Mouse (Mus musculus): ENCODE results near the gene Dusp10.
A peak's percentile ranks its signal among the peaks of the same experiment; 100 is the strongest.

Gene Dusp10

GRCm38 (mm10) chr1:184030070-184030802 is 17.1 kb downstream of the Dusp10 start:
- no peak for DNase-seq (ENCODE audit: low spot score)

DNA sequence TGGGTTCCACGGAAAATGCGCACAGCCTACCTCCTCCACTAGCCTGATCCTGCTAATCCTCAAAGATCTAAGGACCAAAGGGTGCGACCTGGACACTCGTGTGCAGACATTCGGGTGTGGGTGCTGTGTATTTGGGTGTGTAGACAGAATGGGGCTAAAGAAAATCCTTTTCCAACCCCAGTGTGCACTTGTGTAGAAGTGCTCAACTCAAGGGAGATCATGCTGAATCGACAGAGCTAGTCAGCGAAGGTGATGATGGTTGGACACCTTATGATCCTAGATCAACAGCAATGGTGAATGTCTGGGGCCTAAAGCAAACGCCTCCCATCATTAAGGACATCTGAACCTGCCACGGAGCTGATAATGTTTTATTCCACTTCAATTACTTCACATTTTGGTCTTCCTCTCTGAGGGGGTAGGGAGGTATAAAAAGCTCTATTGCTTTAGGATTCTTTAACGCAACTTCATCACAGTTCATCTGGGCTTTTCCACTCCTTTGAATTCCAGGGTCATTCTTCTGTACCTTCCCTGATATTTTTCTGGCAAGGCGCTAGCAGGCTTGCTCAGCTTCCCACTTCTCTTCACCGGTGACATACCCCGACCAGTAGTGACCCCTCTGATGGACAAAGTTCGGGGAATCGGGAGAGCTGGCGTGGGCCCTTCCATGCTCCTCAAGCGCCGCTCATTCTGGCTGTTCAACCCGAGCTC is 19.7 kb downstream of the Dusp10 start:
- no peak for DNase-seq (ENCODE audit: low spot score)

- peak; percentile 80 for DNase-seq (ENCODE audit: low spot score)
Measured at GRCm38 (mm10) chr1:184033390-184034010, 20.4 kb downstream of the Dusp10 start.

DNA sequence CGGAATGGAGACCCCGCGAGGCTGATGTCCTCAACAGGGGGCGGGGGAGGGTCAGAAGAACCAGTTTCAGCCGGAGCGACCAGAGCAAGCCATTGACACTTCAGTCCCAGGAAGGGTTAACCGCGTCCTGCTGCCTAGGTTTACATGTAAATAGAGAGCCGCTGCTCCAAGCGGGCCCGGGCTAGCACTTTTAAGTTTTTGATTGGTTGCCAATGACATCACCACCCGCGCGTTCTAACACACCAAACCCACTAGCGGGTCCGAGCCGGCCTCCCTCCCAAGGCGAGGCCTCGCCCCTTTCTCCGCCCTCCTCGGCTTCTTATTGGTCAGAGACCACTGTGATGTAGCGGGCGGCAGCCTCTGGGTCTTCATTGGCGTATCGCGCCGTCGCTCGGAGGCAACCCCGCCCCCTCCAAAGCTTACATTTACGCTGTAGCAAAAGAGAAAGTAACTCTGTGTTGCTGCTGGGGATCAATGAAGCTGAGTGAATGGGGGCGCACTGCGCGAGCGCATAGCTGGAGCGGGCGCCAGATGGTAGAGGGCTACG is 21.0 kb downstream of the Dusp10 start, which contains the start of gene 1700056E22Rik:
Gene 1700056E22Rik, minus strand, starts transcription at position 291 of the 547 bp plus-strand sequence.
- DNase-seq (ENCODE audit: low spot score) = peak; percentile 97

GRCm38 (mm10) chr1:184034741-184035181 is 21.7 kb downstream of the Dusp10 start:
- DNase-seq (ENCODE audit: low spot score) = no peak

DNA sequence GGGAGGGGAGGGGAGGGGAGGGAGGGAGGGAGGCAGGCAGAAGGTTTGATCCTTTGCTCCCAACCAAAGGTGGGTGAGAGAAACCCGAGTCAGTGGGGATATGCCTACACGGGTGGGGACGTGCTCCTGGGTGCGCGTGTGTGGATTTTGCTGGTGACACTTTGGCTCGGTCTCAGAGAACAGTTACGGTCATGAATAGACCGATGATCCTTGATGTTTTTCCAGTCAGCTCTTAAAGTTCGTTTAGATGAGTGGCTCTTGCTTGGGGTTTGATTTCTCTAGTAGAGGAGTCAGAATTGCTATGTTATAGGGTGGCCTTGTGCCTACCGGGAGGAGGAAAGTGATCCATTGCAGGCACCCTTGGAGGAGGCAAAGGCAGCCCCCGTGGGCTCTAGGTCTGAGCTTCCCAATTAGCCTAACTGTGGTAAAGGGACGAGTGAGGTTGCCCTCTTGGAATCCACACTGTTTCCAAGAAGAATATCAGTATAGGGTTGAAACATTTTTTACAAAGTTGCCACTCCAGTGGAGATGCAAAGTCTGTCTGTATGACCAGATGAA is 22.3 kb downstream of the Dusp10 start:
- DNase-seq (ENCODE audit: low spot score) = no peak

DNA sequence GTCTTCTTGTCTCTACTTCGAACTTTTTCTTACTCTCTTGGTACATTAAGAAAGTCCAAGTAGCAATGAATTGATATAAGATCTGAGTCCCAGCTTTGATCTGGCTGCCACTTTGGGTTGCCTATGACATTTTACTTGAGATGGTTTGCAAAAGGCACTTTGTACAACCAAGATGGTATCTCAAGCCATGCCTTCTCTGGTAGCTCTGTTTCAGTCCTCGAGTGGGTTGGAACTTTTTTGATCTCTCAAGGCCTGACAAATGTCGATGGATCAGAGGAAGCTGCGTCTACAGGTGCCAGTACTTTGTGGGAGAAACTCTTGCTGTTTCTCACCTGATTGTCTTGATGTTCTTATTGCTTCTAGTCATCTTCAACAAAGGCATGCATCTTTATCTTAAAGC is 24.7 kb downstream of the Dusp10 start:
- DNase-seq (ENCODE audit: low spot score) = no peak

DNA sequence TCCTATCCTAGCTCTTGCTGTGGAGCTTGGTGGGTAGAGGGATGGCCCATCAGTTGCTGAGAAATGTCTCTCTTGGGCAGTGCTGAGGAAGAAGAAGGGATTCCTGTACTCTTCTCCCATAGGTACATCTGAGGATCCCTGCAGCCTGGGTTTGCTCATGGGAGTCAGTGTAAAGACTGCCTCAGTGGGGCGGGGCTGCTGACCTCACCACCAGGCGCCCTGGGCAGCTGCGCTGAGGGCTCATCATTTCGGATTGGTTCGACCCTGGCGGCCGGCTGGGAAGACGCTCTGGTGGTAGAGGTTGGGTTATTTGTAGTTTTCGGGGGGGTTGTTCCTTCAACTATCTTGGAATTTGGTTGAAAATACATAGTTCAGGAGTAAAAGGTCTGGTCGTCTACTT is 26.2 kb downstream of the Dusp10 start:
- no peak for DNase-seq (ENCODE audit: low spot score)

- no peak for DNase-seq (ENCODE audit: low spot score)
Measured at GRCm38 (mm10) chr1:184040181-184040580, 27.1 kb downstream of the Dusp10 start.

- no peak for DNase-seq (ENCODE audit: low spot score)
Measured at GRCm38 (mm10) chr1:184040906-184041305, 27.8 kb downstream of the Dusp10 start.

GRCm38 (mm10) chr1:184041778-184042573 is 28.9 kb downstream of the Dusp10 start:
- DNase-seq (ENCODE audit: low spot score) = peak; percentile 84

- no peak for DNase-seq (ENCODE audit: low spot score)
Measured at GRCm38 (mm10) chr1:184042745-184043144, 29.6 kb downstream of the Dusp10 start.

GRCm38 (mm10) chr1:184043391-184043790 is 30.3 kb downstream of the Dusp10 start:
- no peak for DNase-seq (ENCODE audit: low spot score)

DNA sequence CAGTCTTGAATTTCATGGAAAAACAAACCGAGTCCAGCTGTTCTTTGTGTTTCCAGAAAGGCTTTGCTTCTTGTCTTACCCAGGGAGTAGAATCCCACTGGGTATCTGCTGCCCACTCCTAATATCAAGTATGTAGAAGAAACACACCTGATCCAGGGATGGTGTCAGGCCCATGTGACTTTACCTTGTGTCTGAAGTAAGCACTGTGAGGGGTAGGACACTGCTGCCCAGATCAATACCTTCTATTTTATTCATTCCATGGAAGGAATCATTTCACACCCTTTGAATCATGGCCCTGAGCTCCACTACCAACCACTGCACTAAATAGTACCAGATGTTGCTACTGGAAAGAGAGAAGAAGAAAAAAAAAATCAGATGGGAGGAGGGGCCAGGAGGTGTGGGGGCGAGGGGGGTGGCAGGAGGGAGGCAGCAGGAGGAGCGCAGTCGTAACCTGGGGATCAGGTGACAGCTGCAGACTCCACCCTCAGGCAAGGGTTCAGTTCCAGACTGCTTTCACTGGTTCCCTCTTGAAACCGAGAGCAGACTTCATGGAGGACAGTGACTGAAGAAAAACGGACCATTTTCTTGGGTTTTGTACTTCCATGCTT is 33.1 kb downstream of the Dusp10 start:
- no peak for DNase-seq (ENCODE audit: low spot score)

GRCm38 (mm10) chr1:184047818-184048217 is 34.7 kb downstream of the Dusp10 start:
- DNase-seq (ENCODE audit: low spot score) = no peak

DNA sequence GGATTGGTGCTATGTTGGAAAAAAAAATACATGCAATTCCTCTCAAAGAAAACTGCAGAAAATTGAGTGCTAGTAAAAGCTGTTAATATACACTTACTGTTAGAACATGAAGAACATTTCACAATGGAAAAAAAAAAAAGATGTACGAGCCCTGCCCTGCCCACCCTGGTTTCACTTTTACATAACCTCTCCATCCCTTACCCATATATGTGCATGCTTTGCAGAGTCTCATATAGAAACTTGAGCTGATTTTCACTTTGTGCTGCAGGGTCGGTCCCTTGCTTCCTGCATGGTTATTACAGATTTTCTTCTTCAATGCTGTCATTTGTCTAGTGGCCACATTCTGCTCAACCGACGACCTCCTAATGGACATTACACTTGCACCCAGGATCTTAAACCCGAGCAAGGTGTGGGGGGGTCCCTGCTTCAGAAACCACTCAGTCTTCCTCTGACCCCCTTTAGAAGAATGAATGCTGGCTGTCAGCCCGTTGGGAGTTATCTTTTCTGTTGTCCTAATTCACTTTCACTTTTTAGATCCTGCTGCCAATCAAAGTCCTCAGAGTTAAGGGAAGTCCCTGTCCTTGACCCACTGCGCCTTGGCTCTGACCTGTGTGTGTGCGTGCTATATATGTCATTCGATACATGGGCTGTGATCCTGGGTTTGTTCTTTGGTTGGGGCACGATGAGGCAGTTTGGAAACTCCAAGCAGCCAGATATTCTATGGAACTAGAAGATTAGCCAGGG is 35.7 kb downstream of the Dusp10 start:
- no peak for DNase-seq (ENCODE audit: low spot score)

GRCm38 (mm10) chr1:184051286-184051685 is 38.2 kb downstream of the Dusp10 start:
- DNase-seq (ENCODE audit: low spot score) = no peak

- peak; percentile 50 for DNase-seq (ENCODE audit: low spot score)
Measured at GRCm38 (mm10) chr1:184051824-184052223, 38.7 kb downstream of the Dusp10 start.

GRCm38 (mm10) chr1:184052331-184052730 is 39.2 kb downstream of the Dusp10 start:
- DNase-seq (ENCODE audit: low spot score) = no peak

DNA sequence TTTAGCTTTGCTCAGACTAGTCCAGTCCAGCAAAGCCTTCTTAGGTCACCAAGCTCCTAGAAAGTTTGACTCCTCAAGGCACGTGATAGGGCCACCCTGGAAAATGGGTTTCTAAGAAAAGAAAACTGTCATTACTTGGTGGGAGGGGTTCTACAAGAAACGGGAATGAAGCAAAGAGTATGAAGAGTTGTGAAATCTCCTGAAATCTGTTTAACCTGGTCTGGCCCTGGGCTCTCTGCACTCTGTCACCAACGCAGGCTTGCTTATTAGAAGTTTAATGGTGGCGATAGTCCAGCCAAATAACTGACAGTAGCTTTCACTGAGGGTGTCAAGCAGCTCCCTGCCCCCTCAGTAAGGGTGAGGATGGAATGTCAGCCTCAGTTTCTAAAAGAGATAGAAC is 40.0 kb downstream of the Dusp10 start:
- DNase-seq (ENCODE audit: low spot score) = no peak
